Mouse (Mus musculus): ENCODE measurements around the gene Ptch2. TPM values are rescaled to one million over a fixed set of nuclear protein-coding genes. Genes with fewer than 3 reads are reported as not detected.

Ptch2 gene
- total and polyA plus RNA-seq, 3 experiments, result 0.33 TPM; not detected in 2

DNA sequence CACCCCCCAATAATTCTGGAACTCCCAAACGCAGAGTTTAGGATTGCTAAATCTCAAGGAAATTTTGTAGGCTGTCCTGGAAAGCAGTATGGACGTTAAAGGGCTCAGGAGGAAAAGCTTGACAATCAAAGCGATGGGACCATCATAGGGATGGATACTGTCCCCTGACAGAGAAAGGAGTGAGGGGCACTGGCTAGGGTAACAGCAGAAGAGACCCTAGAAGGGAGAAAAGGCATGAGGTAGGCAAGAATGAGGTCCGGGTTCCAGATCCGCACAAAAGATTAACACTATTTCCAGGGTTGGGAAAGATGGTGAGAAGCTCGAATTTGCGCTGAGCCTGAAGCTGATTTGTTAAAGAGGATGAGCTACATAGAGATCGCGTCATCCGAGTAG, 24.2 kb downstream of the Ptch2 start:
- H3K9me3 ChIP-seq (replicated peaks; ENCODE audit: insufficient read depth, low read length), result no peaks in the 10 kb centered on the region
- peak overlapping the region; percentile 67 to 82 for H3K4me3 ChIP-seq (ENCODE audit: control insufficient read depth in 1 of 2, insufficient read depth in 1 of 2, low read depth in 2 of 2, low read length in 2 of 2)
- peak; percentile 31; the same call in 1 of the 2 replicates for TF ChIP-seq GATA1 (IDR thresholded peaks at IDR 0.05; ENCODE audit: low read depth, low read length)
- no peak for TF ChIP-seq MEF2A (IDR thresholded peaks at IDR 0.05; ENCODE audit: extremely low read depth, insufficient replicate concordance, low read depth, low read length, poor library complexity, severe bottlenecking)
- H3K36me3 ChIP-seq (ENCODE audit: control insufficient read depth in 1 of 2, insufficient read depth in 2 of 2, low read length in 2 of 2), result peaks cover 0 to 16% of the 10 kb centered on the region in 2 experiments; a peak in 2 of 4 replicates
- peaks cover 13% of the 10 kb centered on the region for H3K79me2 ChIP-seq (ENCODE audit: control insufficient read depth, insufficient read depth, low read length, poor library complexity)
- H3K9ac ChIP-seq (ENCODE audit: control insufficient read depth, low read depth, low read length, poor library complexity, severe bottlenecking), result peak overlapping the region; percentile 72
- no peak for DNase-seq (ENCODE audit: low read depth, low spot score)
- peaks cover 0 to 17% of the 10 kb centered on the region in 2 experiments; a peak in 2 of 4 replicates for H3K4me1 ChIP-seq (ENCODE audit: control insufficient read depth in 1 of 2, insufficient read depth in 2 of 2, low read length in 2 of 2)
- H3K27me3 ChIP-seq (ENCODE audit: control insufficient read depth in 1 of 2, insufficient read depth in 2 of 2, low read length in 2 of 2), result no peaks in the 10 kb centered on the region
- H3K27ac ChIP-seq (ENCODE audit: control insufficient read depth, low read depth, low read length), result peak overlapping the region; percentile 81

DNA sequence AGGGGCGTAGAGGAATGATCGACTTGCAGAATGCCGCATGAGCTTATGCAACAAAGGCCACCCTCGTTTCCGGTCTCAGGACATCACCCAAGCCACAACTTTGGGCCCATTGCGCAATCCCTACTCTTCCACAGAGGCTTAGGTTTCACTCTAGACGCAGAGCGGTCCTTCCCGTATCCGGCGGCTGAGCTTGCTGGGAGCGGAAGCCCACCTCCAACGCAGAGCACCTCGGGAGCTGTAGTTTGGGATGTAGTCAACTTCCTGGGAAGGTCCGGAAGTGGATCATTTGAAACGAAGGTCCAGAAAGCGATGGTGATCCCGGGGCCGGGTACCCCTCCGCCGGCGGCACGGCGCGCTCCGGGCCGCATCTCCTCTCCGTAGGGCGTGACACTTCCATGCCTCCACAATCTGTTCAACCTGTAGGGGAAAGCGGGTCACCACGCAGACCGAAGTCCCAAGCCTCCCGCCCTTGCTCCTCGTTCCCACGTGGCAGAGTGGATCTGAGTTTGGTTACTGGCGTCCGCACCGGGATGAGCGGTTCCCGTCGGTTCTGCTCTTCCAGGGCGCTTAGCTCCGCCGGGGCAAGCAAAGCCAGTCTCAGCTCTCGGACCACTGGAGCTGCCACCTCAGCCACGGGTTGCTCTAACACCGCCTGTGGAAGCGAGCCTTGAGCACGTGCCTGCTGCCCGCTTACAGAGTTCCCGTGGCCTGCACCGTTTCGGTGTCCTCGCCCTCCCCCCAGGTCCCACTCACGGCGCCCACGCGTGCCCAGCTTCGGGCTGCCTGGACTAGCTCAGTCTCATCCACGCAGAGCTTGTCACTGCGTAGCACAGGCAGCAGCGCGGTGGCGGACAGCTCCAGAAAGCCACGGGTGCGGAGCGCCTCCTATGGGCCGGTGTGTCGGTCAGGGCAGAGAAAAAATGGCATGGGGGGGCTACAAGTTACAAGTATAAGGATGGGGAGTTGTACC, 24.9 kb downstream of the Ptch2 start:
- peaks cover 0 to 23% of the 10 kb centered on the region in 2 experiments; a peak in 2 of 4 replicates for H3K36me3 ChIP-seq (ENCODE audit: control insufficient read depth in 1 of 2, insufficient read depth in 2 of 2, low read length in 2 of 2)
- peaks cover 13% of the 10 kb centered on the region for H3K79me2 ChIP-seq (ENCODE audit: control insufficient read depth, insufficient read depth, low read length, poor library complexity)
- DNase-seq (ENCODE audit: low read depth, low spot score), result peak; percentile 98
- H3K4me1 ChIP-seq (ENCODE audit: control insufficient read depth in 1 of 2, insufficient read depth in 2 of 2, low read length in 2 of 2), result peaks cover 2 to 23% of the 10 kb centered on the region in 2 experiments; a peak in 3 of 4 replicates
- no peaks in the 10 kb centered on the region for H3K9me3 ChIP-seq (replicated peaks; ENCODE audit: insufficient read depth, low read length)
- no peaks in the 10 kb centered on the region for H3K27me3 ChIP-seq (ENCODE audit: control insufficient read depth in 1 of 2, insufficient read depth in 2 of 2, low read length in 2 of 2)
- H3K4me3 ChIP-seq (ENCODE audit: control insufficient read depth in 1 of 2, insufficient read depth in 1 of 2, low read depth in 2 of 2, low read length in 2 of 2), result peak overlapping the region; percentile 67 to 82
- peak overlapping the region; percentile 81 for H3K27ac ChIP-seq (ENCODE audit: control insufficient read depth, low read depth, low read length)
- peak overlapping the region; percentile 92 for H3K9ac ChIP-seq (ENCODE audit: control insufficient read depth, low read depth, low read length, poor library complexity, severe bottlenecking)
- TF ChIP-seq POLR2AphosphoS2 (IDR thresholded peaks at IDR 0.05; ENCODE audit: low read length) (peak; percentile 89), ZMIZ1 (IDR thresholded peaks at IDR 0.05; ENCODE audit: low read depth, low read length) (no peak; the same call in 1 of the 2 replicates), NELFE (IDR thresholded peaks at IDR 0.05; ENCODE audit: low read depth, low read length) (peak; percentile 94), USF1 (IDR thresholded peaks at IDR 0.05; ENCODE audit: low read depth, low read length) (no peak; the same call in 1 of the 2 replicates), MAZ (IDR thresholded peaks at IDR 0.05; ENCODE audit: low read depth, low read length) (peak; percentile 79; the same call in 1 of the 2 replicates), JUND (IDR thresholded peaks at IDR 0.05; ENCODE audit: low read depth, low read length) (no peak), ZKSCAN1 (IDR thresholded peaks at IDR 0.05; ENCODE audit: low read depth, low read length) (no peak), MYC (IDR thresholded peaks at IDR 0.05; ENCODE audit: low read depth, low read length) (peak; percentile 91), MAFK (IDR thresholded peaks at IDR 0.05; ENCODE audit: borderline replicate concordance, low read depth, low read length) (no peak), HCFC1 (IDR thresholded peaks at IDR 0.05; ENCODE audit: low read depth, low read length) (peak; percentile 99), CHD1 (IDR thresholded peaks at IDR 0.05; ENCODE audit: low read depth, low read length) (no peak), TAL1 (IDR thresholded peaks at IDR 0.05; ENCODE audit: low read length) (no peak), KAT2A (conservative IDR thresholded peaks at IDR 0.05; ENCODE audit: low read depth, low read length) (peak; percentile 98), ETS1 (IDR thresholded peaks at IDR 0.05; ENCODE audit: low read depth, low read length) (peak; percentile 86), BHLHE40 (IDR thresholded peaks at IDR 0.05; ENCODE audit: borderline replicate concordance, low read depth, low read length) (0 out of 2 replicates have a peak, but pooled peaks have one; percentile 4), TCF12 (IDR thresholded peaks at IDR 0.05; ENCODE audit: low read depth, low read length) (peak; percentile 83; the same call in 1 of the 2 replicates), SIN3A (IDR thresholded peaks at IDR 0.05; ENCODE audit: low read length) (peak; percentile 96), RCOR1 (IDR thresholded peaks at IDR 0.05; ENCODE audit: low read depth, low read length) (0 out of 2 replicates have a peak, but pooled peaks have one; percentile 22), NRF1 (IDR thresholded peaks at IDR 0.05; ENCODE audit: insufficient read depth, low read depth, low read length, poor library complexity, severe bottlenecking) (no peak; the same call in 1 of the 2 replicates), E2F4 (IDR thresholded peaks at IDR 0.05; ENCODE audit: borderline replicate concordance, low read depth, low read length) (no peak), RAD21 (IDR thresholded peaks at IDR 0.05; ENCODE audit: low read depth, low read length) (peak; percentile 40), CHD2 (IDR thresholded peaks at IDR 0.05; ENCODE audit: low read length) (no peak), EP300 (IDR thresholded peaks at IDR 0.05; ENCODE audit: low read depth in 1 of 2, low read length in 2 of 2) (peak in 1 of 2 experiments; percentile 34; a peak in 2 of 4 replicates), GABPA (IDR thresholded peaks at IDR 0.05; ENCODE audit: low read depth, low read length) (no peak), MAX (IDR thresholded peaks at IDR 0.05; ENCODE audit: low read length) (peak; percentile 81; the same call in 1 of the 2 replicates), USF2 (IDR thresholded peaks at IDR 0.05; ENCODE audit: borderline replicate concordance in 1 of 2, insufficient read depth in 1 of 2, low read depth in 1 of 2, low read length in 2 of 2) (no peak)

All from MEL (cell line).